Comparison of ENCODE assay signal across 10 mouse cellular contexts in the genomic region with DNA sequence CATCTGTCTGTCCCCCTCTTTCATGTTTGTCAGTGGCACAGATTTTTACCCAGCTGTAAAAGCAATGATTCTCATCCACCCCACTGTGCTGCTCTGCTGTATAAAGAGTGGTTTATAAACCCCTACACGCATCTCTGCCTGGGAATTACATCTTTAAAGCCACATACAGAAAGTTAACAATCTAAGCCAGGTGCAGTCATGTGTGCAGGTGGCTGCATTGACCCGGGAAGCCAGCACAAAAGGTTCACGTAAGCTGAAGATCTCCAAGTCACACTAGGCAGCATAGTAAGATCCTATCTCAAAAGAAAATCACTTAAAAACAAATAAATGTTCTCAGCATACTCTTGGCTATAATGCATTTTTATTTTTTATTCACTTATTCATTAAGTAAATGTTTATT. TPM values are rescaled to one million over a fixed set of nuclear protein-coding genes. Genes with fewer than 3 reads are reported as not detected.
DNase-seq lines count a peak whose midpoint lies in the region; ATAC-seq lines count a peak whose summit lies in the region.
"Had no signal": no experiment of that assay in that cellular context is flagged by ENCODE, and none has a peak within 500 bp of the region (broad histone marks: within the 10 kb centered on the region; RNA-seq: fewer than 3 reads in every experiment).

No protein-coding gene starts in this region.

- no peak for ATAC-seq in hindbrain, embryonic 12.5 days (ENCODE audit: low FRiP score)
- ATAC-seq in embryonic facial prominence, embryonic 13.5 days (ENCODE audit: insufficient number of reproducible peaks, insufficient read depth, low FRiP score, low TSS enrichment, low read depth) = no peak
- no peak for ATAC-seq in liver, embryonic 12.5 days

- H3K27ac ChIP-seq in hindbrain, embryonic 12.5 days = no peak overlapping the region
- no peak overlapping the region; the same call in 1 of the 2 replicates for H3K27ac ChIP-seq in hindbrain, embryonic 10.5 days
- H3K27ac ChIP-seq in embryonic facial prominence, embryonic 13.5 days = no peak overlapping the region
- no peak overlapping the region for H3K27ac ChIP-seq in liver, embryonic 12.5 days

- peaks cover 6% of the 10 kb centered on the region; the same call in 1 of the 2 replicates for H3K36me3 ChIP-seq in hindbrain, embryonic 12.5 days
- H3K36me3 ChIP-seq in hindbrain, embryonic 10.5 days = peaks cover 30% of the 10 kb centered on the region
- H3K36me3 ChIP-seq in embryonic facial prominence, embryonic 13.5 days = peaks cover 15% of the 10 kb centered on the region
- peaks cover 24% of the 10 kb centered on the region for H3K36me3 ChIP-seq in liver, embryonic 12.5 days

- H3K4me2 ChIP-seq in hindbrain, embryonic 12.5 days (replicated peaks) = 0 out of 2 replicates have a peak overlapping the region, but pooled peaks have one; percentile 17
- H3K4me2 ChIP-seq in embryonic facial prominence, embryonic 13.5 days = peak overlapping the region; percentile 57
- peak overlapping the region; percentile 78 for H3K4me2 ChIP-seq in liver, embryonic 12.5 days

- H3K4me3 ChIP-seq in hindbrain, embryonic 12.5 days = no peak overlapping the region
- H3K4me3 ChIP-seq in hindbrain, embryonic 10.5 days = no peak overlapping the region
- H3K4me3 ChIP-seq in embryonic facial prominence, embryonic 13.5 days = 0 out of 2 replicates have a peak overlapping the region, but pooled peaks have one; percentile 30
- H3K4me3 ChIP-seq in liver, embryonic 12.5 days = peak overlapping the region; percentile 51; the same call in 1 of the 2 replicates

- no peaks in the 10 kb centered on the region for H3K27me3 ChIP-seq in hindbrain, embryonic 12.5 days
- no peaks in the 10 kb centered on the region for H3K27me3 ChIP-seq in hindbrain, embryonic 10.5 days (ENCODE audit: insufficient read depth, poor library complexity, severe bottlenecking)
- H3K27me3 ChIP-seq in embryonic facial prominence, embryonic 13.5 days = no peaks in the 10 kb centered on the region
- H3K27me3 ChIP-seq in liver, embryonic 12.5 days (replicated peaks) = no peaks in the 10 kb centered on the region

- H3K4me1 ChIP-seq in hindbrain, embryonic 12.5 days = peaks cover 4% of the 10 kb centered on the region; the same call in 1 of the 2 replicates
- H3K4me1 ChIP-seq in hindbrain, embryonic 10.5 days (replicated peaks) = peaks cover 13% of the 10 kb centered on the region
- H3K4me1 ChIP-seq in embryonic facial prominence, embryonic 13.5 days = peaks cover 6% of the 10 kb centered on the region
- peaks cover 24% of the 10 kb centered on the region for H3K4me1 ChIP-seq in liver, embryonic 12.5 days

- H3K9me3 ChIP-seq in hindbrain, embryonic 12.5 days (replicated peaks) = no peaks in the 10 kb centered on the region
- peaks cover 4% of the 10 kb centered on the region for H3K9me3 ChIP-seq in hindbrain, embryonic 10.5 days
- no peaks in the 10 kb centered on the region for H3K9me3 ChIP-seq in embryonic facial prominence, embryonic 13.5 days
- no peaks in the 10 kb centered on the region for H3K9me3 ChIP-seq in liver, embryonic 12.5 days (replicated peaks)
- H3K9me3 ChIP-seq: G1E had no signal

- WGBS in hindbrain, embryonic 12.5 days = 35% methylated on average over 3 of the region's 3 CpGs
- WGBS in hindbrain, embryonic 10.5 days = 45% methylated on average over 3 of the region's 3 CpGs
- 62% methylated on average over 3 of the region's 3 CpGs for WGBS in embryonic facial prominence, embryonic 13.5 days
- 73% methylated on average over 3 of the region's 3 CpGs for WGBS in liver, embryonic 12.5 days (ENCODE audit: insufficient replicate concordance)

- DNase-seq in hindbrain, embryonic 10.5 days (ENCODE audit: low spot score) = no peak
- peak; percentile 55 for DNase-seq in A20 (ENCODE audit: low read depth, low spot score)
- DNase-seq in cerebellum, adult 11-12 months = no peak
- no peak for DNase-seq in right cerebral cortex, postnatal 14 days
- no peak for DNase-seq in spleen, postnatal 14 days (ENCODE audit: low spot score in 2 of 2)
- DNase-seq: lung, postnatal 14 days had no signal

- no peak overlapping the region for H3K9ac ChIP-seq in hindbrain, embryonic 12.5 days
- H3K9ac ChIP-seq in embryonic facial prominence, embryonic 13.5 days = no peak overlapping the region
- H3K9ac ChIP-seq in liver, embryonic 12.5 days = no peak overlapping the region

RNA-seq across cellular contexts. Expression of a gene that starts 14.8 kb away (rescaled TPM):
- 13.4 and 14.0 TPM in 2 replicates for polyA plus RNA-seq in hindbrain, embryonic 12.5 days (2016; fragmentation: Nextera tagmentation; extraction: Ambion mirVana)
- polyA plus RNA-seq in hindbrain, embryonic 10.5 days (2016; fragmentation: Nextera tagmentation; extraction: Ambion mirVana) = 9.6 and 12.3 TPM in 2 replicates
- polyA plus RNA-seq in embryonic facial prominence, embryonic 13.5 days (2015; fragmentation: Nextera tagmentation; extraction: Ambion mirVana) = 12.2 and 12.7 TPM in 2 replicates
- 7.1 and 7.2 TPM in 2 replicates for polyA plus RNA-seq in liver, embryonic 12.5 days (2016; fragmentation: Nextera tagmentation; extraction: Ambion mirVana)

RNA-seq across cellular contexts. Expression of a gene that starts 47.4 kb away (rescaled TPM):
- polyA plus RNA-seq in hindbrain, embryonic 12.5 days (2016; fragmentation: Nextera tagmentation; extraction: Ambion mirVana) = 351 and 383 TPM in 2 replicates
- 512 and 606 TPM in 2 replicates for polyA plus RNA-seq in hindbrain, embryonic 10.5 days (2016; fragmentation: Nextera tagmentation; extraction: Ambion mirVana)
- 645 and 705 TPM in 2 replicates for polyA plus RNA-seq in embryonic facial prominence, embryonic 13.5 days (2015; fragmentation: Nextera tagmentation; extraction: Ambion mirVana)
- polyA plus RNA-seq in liver, embryonic 12.5 days (2016; fragmentation: Nextera tagmentation; extraction: Ambion mirVana) = 388 and 395 TPM in 2 replicates

RNA-seq across cellular contexts. Expression of a gene that starts 47.4 kb away (rescaled TPM):
- polyA plus RNA-seq in hindbrain, embryonic 12.5 days (2016; fragmentation: Nextera tagmentation; extraction: Ambion mirVana) = 124 and 133 TPM in 2 replicates
- polyA plus RNA-seq in hindbrain, embryonic 10.5 days (2016; fragmentation: Nextera tagmentation; extraction: Ambion mirVana) = 124 and 134 TPM in 2 replicates
- 124 and 125 TPM in 2 replicates for polyA plus RNA-seq in embryonic facial prominence, embryonic 13.5 days (2015; fragmentation: Nextera tagmentation; extraction: Ambion mirVana)
- 133 and 137 TPM in 2 replicates for polyA plus RNA-seq in liver, embryonic 12.5 days (2016; fragmentation: Nextera tagmentation; extraction: Ambion mirVana)

Comparison
In these comparisons a context has a peak if more than half of its experiments do, and no peak if none do; other contexts are left out.
1. H3K4me2 ChIP-seq: peak in every context shown above with its lines; median percentile 78 in liver, embryonic 12.5 days; 57 in embryonic facial prominence, embryonic 13.5 days; 17 in hindbrain, embryonic 12.5 days.
2. H3K4me3 ChIP-seq: peak in embryonic facial prominence, embryonic 13.5 days (single experiment) and liver, embryonic 12.5 days (single experiment); none in hindbrain, embryonic 12.5 days (single experiment) and hindbrain, embryonic 10.5 days (single experiment).